Mouse (Mus musculus) naive thymus-derived CD4-positive, alpha-beta T cell, adult 2 months (primary cell): Measurements from ENCODE around the gene 1600014C10Rik.

Experiments
- DNase-seq: peaks from one replicate; pipeline ENCODE4 v3.0.0-alpha.2; 2011; ENCODE audit warnings: low read depth

The 1600014C10Rik gene

DNA sequence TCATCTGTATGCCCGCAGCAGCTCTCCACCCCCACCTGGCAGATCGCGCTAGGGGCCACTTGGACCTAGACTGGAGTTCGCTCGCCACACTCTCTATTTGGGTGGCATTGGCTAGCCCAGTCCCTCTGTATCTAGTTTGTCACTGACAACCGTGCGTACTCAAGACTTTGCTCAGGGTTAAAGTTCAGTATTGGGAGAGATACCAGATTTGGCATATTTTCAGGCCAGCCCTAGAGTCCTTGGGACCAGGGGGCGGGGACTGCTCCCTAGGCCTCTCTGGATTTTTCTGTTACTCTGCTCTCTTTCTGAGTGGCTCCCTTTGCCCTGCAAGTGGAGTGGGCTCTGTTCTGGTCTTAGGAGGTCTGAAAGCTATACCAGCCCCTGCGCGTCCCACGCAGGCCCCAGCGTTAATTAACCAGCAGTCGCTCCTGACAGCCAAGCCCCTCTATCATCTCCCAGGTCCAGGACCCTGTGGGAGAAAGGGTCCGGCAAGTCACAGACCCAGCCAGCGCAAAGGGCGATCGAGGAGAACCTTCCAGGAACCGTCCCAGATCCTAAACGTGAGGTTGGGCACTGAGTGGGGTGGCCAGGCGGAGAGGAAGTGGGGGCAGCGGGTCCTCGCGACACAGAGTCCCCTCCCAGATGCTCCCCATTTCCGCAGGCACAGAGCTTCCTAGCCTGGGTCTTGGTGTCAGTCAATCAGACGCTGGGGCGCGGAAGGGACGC is at the start of gene 1600014C10Rik:
1600014C10Rik (plus strand) TSS at position 256 of the 726 bp plus-strand sequence.
- no peak for DNase-seq

DNA sequence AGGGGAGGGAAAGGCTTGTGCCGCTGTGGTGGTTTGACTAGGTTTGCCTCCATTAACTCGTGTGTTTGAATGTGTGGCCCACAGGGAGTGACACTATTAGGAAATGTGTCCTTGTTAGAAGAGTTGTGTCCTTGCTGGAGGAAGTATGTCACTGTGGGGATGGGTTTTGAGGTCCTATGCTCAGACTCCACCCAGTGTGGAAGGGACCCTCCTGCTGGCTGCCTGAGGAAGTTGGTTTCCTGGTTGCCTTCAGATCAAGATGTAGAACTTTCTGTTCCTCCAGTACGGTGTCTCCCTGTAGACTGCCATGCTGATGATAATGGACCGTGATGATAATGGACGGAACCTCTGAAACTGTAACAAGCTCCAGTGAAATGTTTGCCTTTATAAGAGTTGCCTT is 48.5 kb upstream of the 1600014C10Rik start:
- no peak for DNase-seq

DNA sequence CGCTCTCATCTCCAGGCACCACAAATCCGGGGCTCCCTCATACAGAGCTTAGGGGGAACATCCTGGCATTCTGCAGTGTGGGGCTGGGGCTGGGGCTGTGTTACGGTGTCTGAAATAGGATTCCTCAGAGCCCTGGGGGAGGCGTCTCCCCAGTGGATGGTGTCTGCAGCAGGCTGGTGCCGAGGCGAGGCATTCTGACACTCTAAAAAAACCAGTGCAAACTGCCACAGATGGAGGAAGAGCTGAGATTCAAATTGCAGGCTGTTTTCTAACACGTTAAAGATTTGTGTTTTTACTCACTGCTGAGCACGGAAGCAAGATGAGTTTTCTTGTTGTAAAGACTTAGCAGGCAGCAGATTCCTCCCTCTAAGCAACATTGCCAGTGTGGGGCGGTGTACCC is 42.7 kb upstream of the 1600014C10Rik start:
- no peak for DNase-seq

DNA sequence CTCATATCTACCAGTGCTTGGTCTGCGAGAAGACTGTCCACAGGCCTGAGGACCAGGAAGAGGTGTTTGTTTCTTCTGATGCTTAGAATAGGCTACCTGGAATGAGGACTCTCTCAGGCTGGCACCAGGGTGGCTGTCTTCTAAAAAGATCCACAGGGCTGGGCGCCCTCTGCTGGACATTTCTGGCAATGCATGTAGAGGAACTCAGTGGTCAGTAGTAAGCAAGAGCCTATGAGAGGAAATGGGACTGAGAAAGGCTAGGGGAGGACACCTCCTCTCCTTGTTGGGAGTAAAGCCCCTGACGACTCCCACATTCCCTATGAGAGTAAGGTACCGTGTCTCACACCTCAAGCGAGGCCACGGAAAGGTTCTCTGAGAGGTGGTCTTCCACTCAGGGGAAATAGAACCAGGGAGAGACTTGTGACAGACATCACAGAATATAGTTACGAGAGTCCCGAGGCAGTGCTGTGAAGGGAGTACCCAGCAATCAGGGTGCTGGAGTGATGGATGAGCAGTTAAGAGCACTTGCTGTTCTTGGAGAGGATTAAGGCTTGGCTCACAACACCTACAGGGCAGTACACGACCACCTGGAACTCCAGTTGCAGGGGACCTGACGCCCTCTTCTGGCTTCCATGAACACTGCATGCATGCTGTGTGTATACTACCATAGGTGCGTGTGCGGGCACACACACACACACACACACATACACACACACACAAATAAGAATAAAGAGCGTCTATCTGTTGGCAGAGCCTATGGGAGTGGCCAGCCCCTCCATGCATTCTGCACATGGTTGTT is 41.1 kb upstream of the 1600014C10Rik start:
- DNase-seq, result peak; percentile 91

GRCm38 (mm10) chr7:38147477-38147876 is 35.5 kb upstream of the 1600014C10Rik start:
- no peak for DNase-seq

DNA sequence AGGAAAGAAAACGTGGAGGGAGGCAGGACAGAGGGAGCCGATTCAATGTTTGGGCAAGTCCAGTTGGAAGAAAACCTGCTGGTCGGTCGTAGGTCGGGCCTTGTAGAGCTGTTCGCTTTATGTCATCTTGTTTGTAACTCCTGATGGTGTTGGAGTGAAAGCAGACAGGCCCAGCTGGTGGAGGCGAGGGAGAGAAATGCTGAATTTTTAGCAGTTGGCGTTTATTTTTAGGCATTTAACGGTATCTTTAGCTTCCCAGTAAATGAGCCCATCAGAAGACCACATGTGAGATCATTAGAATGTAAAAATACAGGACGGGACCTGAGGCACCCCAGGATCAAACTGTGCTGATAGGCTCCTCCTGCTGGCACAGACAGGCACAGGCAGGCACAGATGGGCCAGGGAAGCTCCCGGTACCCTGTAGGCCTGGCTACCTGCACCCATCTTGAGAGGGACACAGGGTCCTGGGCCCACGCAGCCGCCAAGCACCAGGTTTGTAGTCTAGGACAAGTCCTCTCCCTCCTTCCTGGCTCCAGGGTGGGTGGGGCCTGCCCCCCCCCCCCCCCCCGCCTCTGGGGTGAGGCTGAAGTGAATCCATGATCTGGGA is 31.2 kb upstream of the 1600014C10Rik start:
- DNase-seq, result no peak

GRCm38 (mm10) chr7:38152571-38152970 is 30.4 kb upstream of the 1600014C10Rik start:
- DNase-seq, result no peak

- DNase-seq, result no peak
These were observed 27.2 kb upstream of the 1600014C10Rik start for GRCm38 (mm10) chr7:38155829-38156228.

DNA sequence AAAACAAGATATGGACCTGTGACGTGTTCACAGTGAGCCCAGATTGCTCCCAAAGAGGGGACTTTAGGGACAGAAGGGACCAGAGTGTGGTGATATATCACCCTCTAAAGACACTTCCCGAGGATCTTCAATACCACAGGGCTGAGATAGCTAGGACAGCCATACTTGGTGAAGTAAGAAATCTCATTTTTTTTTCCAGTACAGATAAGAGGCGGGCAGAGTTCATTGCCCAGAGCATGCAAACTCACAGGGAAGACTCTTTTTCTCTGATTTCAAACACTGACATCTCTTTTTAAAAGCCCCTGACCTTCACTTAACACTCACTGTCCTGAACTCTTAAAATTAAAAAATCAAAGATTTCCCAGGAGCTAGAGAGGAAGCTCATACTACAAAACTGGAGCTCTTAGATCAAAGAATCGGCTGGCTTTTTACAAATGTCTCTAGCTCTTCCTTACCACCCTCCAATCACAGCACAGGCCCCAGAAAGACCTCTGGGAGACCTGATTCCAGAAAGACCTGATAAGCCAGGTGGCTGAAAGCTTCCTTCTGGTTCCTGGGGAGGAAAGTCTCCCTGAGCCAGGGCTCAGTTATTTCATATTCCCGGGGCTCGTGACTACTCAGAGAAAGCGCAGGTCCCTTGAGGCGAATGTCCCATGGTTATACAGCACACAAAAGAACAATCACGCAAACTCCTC is 24.1 kb upstream of the 1600014C10Rik start:
- DNase-seq, result no peak

- DNase-seq, result peak; percentile 37
These were observed 21.6 kb upstream of the 1600014C10Rik start for GRCm38 (mm10) chr7:38161438-38161837.

GRCm38 (mm10) chr7:38163433-38164050 is 19.5 kb upstream of the 1600014C10Rik start:
- DNase-seq, result no peak

GRCm38 (mm10) chr7:38166930-38167645 is 15.9 kb upstream of the 1600014C10Rik start:
- no peak for DNase-seq

DNA sequence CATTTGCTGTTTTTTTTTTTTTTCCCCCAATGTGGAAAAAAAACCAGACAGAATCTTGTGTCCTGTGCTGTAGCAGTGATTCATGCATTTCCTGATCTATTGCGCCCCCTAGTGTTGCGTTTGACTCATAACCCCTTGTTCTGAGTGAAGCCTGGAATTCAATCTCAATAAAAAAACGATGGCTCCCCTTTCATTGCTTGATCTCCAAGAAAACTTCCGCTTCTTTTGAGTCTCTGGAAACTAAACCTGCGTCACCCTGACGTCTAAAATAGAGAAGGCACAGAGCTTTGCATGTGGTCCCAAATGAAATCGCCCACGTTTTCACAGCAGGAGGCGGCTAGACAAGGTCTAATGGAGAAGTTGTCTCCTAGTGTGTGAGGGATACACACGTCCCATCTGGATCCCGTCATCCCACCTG is 15.3 kb upstream of the 1600014C10Rik start:
- DNase-seq, result peak; percentile 79

- no peak for DNase-seq
These were observed 9.1 kb upstream of the 1600014C10Rik start for GRCm38 (mm10) chr7:38173871-38174270.

DNA sequence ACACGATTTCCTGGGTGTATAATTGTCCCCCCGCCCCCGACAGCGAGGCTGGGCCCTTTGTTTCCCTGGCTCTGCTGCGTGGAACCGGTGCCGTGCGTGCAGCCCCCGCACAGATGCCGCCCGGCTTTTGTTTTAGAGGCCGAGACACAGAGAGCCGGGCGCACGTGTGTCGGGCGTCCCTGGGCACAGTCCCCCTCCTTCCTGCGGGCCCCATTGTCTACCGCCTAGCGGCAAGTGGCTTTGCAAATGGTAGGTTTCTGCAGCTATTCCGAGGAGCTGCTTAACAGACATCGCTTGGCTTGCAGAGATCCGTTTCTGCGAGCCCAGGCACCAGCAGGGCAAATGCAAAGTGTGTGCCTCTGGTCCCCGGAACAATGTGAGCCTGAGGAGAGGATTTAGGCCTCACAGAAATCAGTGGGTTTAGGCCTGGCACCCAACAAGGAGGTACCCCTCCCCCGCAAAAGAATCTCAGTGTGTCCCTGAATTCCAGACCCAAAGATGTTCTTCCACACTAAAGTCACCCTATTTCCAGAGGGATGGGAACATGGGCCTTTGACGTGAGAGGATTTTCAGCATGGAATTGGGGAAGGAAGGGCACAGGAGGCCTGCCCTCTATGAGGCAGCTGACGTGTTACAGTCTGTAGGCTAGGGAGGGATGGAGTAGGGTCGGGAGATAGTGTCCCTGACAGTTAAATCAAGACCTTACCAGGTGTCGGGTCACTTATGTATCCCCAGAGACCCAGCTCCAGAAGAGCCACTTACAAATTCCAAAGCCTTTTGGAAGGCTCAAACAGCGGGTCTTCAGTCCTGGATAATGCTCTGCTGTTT is 8.5 kb upstream of the 1600014C10Rik start:
- DNase-seq, result peak; percentile 32

DNA sequence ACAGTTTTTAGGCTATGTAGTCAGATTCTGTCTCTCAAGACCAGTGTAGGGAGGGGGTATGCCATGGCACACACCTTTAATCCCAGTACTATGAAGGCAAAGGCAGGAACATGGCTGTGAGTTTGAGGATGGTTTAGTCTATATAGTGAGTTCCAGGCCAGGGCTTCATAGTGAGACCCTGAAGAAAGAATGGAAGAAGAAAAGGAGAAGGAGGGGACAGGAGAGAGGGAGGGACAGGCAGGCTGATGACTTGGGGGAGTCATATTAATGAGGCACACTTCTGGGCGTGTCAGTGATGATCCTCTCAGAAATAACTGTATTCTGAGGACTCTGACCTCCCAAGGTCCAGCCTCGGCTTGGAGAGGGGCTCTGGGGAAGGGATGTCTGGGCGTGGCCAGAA is 7.0 kb upstream of the 1600014C10Rik start:
- DNase-seq, result no peak

DNA sequence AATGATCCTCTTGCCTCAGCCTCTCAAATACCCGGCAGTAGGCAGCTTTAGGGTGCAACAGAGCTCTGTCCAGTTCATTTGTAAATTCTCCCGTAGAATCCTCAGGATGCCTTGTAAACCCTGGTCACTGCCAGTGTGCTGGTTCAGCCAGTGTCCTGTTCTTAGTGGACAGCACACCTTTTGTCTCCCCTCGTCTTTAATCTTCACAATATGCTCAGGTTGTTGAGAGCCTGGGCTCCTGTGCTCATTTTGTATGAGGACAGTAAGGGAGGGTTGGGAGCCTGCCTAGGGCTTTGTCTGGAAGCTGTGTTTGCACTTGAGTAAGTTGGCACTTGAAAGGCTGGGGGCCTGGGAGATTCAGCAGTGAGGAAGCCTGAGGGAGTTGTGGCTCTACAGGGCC is 3.1 kb upstream of the 1600014C10Rik start:
- no peak for DNase-seq

- no peak for DNase-seq
These were observed 1.7 kb upstream of the 1600014C10Rik start for GRCm38 (mm10) chr7:38181366-38181765.

GRCm38 (mm10) chr7:38182596-38182961 is 438 bp upstream of the 1600014C10Rik start:
- peak; percentile 93 for DNase-seq

DNA sequence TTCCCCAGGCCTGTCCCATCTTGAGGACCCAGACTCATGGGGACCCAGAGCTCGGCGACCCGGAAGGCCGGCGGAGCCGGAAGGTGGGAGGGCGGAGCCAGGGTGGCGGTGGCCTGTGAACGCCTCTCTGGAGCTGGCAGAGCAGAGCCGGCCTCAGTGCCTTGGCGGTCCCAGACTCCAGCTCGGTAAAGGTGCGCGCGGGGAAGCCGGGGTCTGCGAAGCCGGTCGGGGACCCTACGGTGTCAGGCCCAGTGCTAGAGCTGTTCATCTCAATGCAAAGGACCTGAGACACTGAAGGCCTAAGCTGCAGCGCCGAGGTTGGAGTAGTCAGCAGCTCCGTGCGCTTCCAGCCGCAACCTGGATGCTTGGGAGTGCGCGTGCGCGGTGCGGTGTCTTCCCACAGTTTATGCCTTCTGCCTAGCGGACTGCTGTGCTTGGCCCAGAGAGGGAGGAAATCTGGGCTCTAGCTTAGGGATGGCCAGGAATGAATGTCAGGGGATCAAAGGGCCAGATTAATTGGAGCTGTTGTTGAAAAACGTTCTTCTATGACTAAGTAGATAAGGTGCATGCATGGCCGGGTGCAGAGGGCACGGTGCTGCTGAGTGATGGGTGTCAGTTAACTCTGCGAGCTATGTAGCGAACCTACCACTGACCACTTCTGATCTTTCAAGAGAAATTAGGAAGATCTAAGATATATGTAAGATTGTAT is 846 bp downstream of the 1600014C10Rik start:
- DNase-seq, result peak; percentile 86
